Mouse (Mus musculus) thymus, postnatal 10 days (tissue): ENCODE results near the gene 1700029J07Rik.

Source experiments
- DNase-seq, 2 experiments: peaks; one replicate each; pipeline ENCODE4 v3.0.0; 2021; ENCODE audit warnings: low spot score in 2 of 2

The 1700029J07Rik gene

DNA sequence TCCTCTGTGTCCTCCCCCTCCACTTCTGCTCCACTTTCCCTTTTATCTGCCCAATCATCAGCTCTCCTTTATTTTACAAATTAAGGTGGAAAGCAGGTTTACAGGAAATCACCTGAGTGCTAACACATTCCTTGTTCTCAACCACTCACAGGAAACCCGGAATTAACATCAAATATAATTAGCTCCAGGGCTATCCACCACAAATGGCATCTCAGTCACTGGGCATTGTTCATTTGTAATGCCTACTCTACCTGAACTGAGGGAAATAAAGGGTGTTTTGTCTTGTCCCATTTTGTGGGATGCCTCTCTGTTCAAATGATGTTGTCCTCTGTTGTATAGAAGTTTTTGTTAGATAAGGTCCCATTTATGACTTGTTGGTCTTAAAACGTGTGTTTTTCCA lies 24.4 kb downstream of the 1700029J07Rik start:
- DNase-seq, result no peak

DNA sequence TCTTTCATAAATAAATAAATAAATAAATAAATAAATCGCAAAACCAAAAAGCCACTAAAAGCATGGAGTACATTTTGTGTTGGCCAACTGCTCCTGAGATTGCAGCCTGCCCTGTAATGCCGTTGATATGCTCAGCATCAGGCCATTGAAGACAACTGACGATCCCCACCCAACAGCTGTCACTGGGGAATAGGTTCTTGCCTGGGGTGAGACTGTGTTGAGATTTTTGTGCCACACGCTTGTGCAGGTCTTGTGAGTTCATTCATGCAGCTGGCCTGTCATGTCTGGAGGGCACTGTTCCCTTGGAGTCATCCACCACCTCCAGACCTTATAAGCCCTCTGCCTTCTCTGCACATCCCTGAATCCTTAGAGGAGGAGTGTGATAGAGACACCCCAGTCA lies 28.8 kb downstream of the 1700029J07Rik start:
- DNase-seq, result no peak

DNA sequence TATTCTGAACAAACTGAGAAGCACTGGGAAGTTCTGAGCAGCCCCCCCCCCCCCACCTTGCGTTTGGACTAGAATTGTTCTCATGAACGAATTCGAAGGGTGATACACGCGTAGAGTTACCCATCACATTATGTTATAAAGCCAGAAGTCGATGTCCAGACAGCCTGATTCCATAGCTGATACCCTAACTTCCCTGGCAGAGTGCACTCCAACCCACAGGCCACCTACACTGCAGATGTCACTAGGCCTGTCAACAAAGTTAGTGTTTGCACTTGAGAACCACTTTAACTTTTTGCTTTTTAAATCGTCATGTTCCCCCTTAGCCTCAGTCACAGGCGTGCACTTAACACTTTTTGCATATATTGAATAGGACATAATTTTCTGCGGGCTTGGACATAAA lies 38.1 kb downstream of the 1700029J07Rik start:
- no peak for DNase-seq

DNA sequence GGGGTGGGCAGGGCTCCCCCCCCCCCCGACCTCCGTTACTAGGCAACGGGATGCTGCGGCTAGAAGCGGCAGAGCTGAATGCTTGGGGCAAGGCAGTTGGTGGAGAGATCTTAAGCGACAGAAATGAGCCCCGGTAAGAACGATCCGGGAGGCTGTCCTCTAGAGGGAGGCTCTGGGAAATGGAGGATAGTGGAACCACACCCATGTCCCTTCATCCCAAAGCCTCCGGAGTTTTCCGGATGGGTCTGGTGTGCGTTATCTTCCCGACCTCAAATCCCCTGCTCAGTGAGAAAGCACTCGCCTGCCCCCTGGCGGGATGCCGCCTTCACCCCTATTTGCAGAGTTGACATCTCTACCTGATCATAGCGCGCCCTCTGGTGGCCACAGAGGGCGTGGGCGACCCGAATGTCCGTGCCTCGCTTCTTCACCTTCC lies 40.5 kb downstream of the 1700029J07Rik start, which contains the start of gene Ccdc110:
TSS of gene Ccdc110 (plus strand) at position 38 of the 433 bp plus-strand sequence.
- DNase-seq, result peak; percentile 80 to 96

DNA sequence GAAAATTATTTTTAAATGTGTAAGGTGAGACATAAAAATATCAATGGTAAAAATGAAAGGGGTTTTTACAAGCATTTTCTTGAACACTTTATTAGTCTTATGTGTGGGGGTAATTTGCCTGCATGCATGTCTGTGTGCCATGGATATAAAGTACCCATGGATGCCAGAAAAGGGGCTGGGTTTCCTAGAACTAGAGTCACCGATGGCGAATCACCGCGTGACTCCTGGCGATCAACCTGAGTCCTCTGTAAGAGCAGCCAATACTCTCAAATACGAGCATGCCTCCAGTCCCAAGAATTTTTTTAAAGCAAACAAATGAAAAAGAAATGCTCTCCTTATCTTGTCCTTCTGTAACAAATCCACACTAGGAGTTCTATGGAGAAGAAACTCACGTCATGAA lies 52.9 kb downstream of the 1700029J07Rik start:
- no peak for DNase-seq

DNA sequence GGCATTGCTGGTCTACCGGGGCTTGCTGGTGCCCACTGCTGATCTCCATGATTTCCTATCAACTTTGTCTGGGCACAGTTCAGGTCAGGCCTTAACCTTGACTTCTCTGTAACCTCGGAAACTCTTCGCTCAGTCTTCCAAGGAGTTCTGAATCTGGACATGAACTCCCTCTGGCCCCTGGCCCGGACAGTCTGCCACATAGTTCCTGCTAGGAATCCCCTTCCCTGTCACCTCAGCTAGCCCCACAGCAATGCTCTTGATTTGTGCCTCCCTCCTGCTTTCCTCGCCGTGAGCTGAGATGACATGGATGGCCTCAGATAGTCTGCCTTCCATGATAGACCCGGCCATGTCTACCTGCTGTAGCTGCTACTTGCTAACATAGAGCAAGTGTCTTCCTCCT lies 54.7 kb downstream of the 1700029J07Rik start:
- no peak for DNase-seq

DNA sequence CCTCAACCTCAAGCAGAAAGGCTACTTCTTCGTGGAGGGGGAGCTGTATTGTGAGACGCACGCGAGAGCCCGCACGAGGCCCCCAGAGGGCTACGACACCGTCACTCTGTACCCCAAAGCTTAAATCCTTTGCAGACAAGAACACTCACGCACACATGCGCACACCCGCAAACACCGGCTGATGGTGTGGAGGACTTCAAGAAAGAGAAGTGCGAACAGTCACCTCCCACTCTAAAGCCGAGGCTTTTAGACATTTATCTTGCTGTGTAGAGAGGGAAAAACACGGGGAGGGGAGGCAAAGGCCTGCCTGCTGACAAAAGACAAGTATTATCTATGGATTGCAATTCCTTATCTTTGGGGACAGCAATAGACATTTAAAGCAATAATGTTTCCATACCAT lies 56.2 kb downstream of the 1700029J07Rik start:
- DNase-seq, result no peak

DNA sequence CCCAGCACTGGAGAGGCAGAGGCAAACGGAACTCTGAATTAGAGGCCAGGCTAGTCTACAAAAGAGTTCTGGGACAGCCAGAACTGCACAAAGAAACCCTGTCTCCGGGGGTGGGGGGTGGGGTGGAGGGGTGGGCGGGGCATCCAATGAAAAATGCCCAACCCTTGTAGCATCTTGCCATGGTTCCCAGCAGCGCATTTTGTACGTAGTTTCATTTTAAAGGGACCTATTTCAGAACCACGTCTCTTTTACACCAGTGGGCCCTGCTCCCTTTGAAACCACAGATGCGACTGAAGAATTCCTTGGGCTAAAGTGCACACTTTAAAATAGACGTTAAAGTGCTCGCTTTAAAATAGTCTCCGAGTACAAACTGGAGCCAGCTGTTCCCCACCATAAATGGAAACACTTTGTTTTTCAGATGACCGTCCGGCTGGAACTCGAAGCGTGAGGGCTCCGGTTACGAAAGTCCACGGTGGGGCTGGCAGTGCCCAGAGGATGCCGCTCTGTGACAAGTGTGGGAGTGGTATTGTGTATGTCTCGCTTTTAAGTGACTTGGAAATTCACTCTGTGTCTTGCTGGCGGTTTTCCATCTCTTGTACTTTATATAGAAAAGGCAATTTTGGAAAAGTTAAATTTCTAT lies 57.9 kb downstream of the 1700029J07Rik start:
- DNase-seq, result no peak

DNA sequence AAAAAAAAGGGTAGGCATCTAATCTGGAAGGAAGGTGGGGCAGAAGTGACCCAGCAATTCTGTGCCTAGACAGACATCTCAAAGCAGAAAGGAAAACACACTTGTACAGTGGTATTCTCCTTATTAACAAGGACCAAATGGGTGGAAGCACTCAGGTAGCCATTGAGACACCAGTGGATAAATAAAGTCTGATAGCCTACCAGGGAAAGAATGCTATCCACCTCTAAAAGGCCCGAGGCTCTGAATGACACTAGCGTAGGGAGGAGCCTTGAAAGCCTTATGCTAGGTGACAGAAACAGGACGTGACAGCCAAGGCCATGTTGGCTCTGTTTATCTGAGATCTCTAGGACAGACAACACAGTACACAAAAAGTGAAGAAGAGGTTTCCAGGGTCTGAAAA lies 58.6 kb downstream of the 1700029J07Rik start:
- no peak for DNase-seq

DNA sequence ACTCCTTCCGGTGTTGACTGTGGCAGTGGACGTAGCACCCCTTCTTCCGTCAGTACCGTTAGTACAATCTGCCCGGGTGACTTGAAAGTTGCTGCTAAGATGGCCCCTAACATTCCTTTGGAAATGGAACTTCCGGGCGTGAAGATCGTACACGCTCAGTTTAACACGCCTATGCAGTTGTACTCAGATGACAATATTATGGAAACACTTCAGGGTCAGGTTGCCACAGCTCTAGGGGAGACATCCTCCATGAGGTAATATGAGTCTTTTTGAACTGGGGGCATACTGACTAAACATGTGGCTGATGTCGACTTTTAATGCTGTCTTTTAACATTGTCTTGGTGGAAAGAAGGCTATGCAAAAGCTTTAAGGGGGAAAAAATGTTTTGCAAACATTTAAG lies 61.3 kb downstream of the 1700029J07Rik start:
- DNase-seq, result no peak

DNA sequence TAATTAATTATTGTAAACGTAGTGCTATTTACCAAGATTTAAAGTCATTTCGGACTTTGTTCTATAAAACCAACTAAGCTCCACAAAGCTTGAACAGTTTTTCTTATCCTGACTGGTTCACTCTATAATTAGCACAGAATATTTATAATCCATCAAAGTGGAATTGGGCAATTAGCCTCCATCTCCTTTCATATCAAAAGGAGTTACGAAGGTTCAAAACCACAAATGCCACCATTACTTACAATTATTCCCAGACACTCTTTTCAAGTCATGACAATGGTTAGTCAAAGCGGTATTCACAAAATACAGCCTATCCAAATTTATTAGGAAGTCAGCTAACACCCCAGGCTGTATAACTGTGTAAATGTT lies 68.8 kb downstream of the 1700029J07Rik start:
- DNase-seq, result no peak

DNA sequence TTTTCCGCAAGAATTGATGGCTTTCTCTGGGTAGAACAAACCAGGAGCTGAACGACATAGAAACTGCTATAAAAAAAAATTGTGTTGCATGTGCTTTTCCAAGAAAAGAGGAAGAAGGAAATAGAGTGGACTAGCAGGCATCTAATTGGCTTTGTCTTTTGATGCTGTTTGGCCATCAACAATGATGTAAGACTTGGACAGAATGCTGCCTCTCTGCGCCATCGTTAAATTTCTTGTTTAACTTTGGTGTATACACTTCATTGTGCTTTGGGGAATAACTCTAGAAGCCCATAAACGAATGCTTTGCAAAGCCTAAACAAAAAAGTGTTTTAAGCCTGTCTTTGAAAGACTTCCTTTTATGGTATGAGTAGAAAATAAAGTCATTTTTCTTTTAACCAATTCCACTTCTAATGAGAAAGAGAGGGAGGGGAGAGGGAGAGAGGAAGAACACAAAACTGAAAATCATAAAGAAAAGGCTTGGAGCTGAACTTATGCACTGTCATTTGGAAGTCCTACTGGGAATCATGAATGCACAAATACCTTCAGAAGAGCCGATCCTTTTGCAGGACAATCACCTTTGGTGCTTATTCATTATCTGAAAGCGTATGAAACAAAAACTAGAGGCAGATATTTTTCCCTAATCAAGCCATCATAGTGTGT lies 69.3 kb downstream of the 1700029J07Rik start:
- DNase-seq, result no peak

DNA sequence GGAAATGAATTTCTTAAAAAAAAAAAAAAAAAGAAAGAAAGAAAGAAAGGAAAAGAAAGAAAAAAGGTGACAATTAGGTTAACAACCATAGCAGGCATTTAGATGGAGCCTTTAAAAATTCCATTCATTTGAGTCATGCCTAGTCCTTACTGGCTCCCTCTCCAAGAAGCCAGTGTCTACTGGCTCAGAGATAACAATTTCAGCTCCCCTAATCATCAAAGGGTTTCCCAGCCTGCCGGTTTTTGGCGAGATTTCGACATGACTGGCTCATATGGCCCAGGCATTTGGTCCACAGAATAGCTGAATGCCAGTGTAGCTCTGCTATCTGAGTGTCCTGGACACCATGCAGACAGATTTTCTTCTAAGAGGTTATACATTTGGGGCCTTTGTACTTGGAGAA lies 71.4 kb downstream of the 1700029J07Rik start:
- DNase-seq, result no peak
